Mouse (Mus musculus): ENCODE data around the gene Anp32b. TPM values are rescaled to one million over a fixed set of nuclear protein-coding genes. Genes with fewer than 3 reads are reported as not detected.
A peak's percentile ranks its signal among the peaks of the same experiment; 100 is the strongest.

Anp32b gene
- polyA plus RNA-seq, 2 experiments: 159 to 245 TPM

DNA sequence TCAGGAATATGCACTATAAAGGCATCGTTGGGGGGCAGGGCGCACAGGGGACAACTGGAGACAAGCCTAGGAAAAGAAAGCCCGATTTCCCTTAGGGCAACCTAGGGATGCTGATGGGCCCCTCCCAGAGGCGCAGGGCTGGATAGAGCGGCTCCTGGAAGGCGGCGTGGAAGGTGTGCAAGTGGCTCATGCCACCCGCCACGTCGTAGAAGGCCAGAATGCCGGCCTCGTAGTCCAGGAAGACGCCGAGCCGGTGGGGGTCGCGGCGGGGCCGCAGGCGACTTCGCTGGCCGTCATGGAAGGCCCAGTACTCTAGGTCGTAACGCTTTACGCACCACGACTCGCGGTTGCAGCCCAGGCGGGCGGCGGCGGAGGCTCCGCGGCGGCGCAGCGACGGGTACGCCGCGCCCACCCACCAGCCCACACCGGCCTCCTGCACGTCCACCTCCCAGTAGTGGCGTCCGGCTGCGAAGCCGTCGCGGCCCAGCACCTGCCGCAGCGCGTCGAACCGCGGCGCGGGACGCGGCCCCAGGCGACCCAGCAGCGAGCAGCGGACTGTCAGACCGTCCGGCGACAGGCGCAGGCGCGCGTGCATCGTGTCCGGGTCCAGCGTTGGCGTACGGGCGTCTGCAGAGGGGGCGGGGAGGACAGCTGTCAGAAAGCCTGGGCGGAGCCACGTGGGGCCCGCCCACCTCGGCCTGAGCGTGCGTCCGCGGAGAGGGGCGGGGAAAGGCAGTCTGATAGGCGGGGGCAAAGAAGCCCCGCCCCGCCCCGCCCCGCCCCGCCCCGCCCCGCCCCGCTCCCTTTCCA, 56.3 kb downstream of the Anp32b start:
- H3K27me3 ChIP-seq (ENCODE audit: control insufficient read depth, insufficient read depth, low read length): peaks cover 5% of the 10 kb centered on the region; the same call in 1 of the 2 replicates
- peak overlapping the region; percentile 94 for H3K4me2 ChIP-seq (replicated peaks; ENCODE audit: low read depth, low read length, severe bottlenecking)
- WGBS: 1% methylated on average over 70 of the region's 94 CpGs
- no peak overlapping the region for H3K27ac ChIP-seq (replicated peaks; ENCODE audit: low read depth, low read length)
- no peaks in the 10 kb centered on the region for H3K4me1 ChIP-seq (ENCODE audit: control insufficient read depth, insufficient read depth, low read length)
- peak; percentile 96 for ATAC-seq (ENCODE audit: low FRiP score, low read depth)
- peak; percentile 94 for DNase-seq (ENCODE audit: low spot score)
- H3K9me3 ChIP-seq (ENCODE audit: control insufficient read depth, low read length): no peaks in the 10 kb centered on the region
- TF ChIP-seq POLR2A (IDR thresholded peaks at IDR 0.05; ENCODE audit: borderline replicate concordance, extremely low read depth, insufficient read depth, insufficient read length): 0 out of 2 replicates have a peak, but pooled peaks have one; percentile 12
- peak overlapping the region; percentile 65 for H3K4me3 ChIP-seq (replicated peaks; ENCODE audit: low read length)
- peak overlapping the region; percentile 45 for H3K9ac ChIP-seq (ENCODE audit: low read depth, low read length, severe bottlenecking)
- H3K36me3 ChIP-seq (ENCODE audit: control insufficient read depth, insufficient read depth, low read length): peaks cover 22% of the 10 kb centered on the region

DNA sequence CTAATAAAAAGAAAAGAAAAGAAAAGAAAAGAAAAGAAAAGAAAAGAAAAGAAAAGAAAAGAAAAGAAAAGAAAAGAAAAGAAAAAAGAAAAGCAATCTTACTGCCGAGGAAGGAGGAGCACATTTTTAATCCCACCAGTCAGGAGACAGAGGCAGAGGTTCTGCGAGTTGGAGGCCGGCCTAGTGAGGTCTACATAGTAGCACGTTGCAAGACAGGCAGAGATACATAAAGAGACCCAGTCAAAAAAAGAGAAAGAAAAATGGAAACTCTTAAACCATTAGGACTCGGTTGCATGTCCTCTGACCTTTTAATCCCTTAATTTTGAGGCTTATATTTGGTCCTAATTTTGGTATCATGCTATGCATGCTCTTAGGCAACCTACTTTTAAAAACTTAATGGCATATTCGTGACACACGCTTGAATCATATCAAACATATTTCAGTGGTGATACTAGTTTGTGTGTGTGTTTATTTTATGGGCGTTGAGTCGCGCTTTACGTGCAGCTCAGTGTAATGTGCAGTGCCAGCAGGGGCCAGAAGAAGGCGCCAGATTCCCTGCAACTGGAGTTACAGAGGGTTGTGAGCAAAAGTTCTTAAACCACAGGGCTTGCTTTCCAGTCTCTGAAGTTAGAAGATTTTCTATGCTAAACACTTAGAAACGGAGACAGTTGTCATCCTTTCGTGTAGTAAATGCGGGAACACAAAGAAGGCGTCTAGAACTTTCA, 57.2 kb downstream of the Anp32b start:
- ATAC-seq (ENCODE audit: low FRiP score, low read depth) (0 out of 2 replicates have a peak, but pooled peaks have one; percentile 38), DNase-seq (ENCODE audit: low spot score) (peak; percentile 75)
- H3K4me2 ChIP-seq (replicated peaks; ENCODE audit: low read depth, low read length, severe bottlenecking): peak overlapping the region; percentile 94
- no peak overlapping the region for H3K9ac ChIP-seq (ENCODE audit: low read depth, low read length, severe bottlenecking)
- peak overlapping the region; percentile 65 for H3K4me3 ChIP-seq (replicated peaks; ENCODE audit: low read length)
- no peak for TF ChIP-seq POLR2A (IDR thresholded peaks at IDR 0.05; ENCODE audit: borderline replicate concordance, extremely low read depth, insufficient read depth, insufficient read length)
- H3K4me1 ChIP-seq (ENCODE audit: control insufficient read depth, insufficient read depth, low read length): no peaks in the 10 kb centered on the region
- H3K27ac ChIP-seq (replicated peaks; ENCODE audit: low read depth, low read length): no peak overlapping the region
- H3K27me3 ChIP-seq (ENCODE audit: control insufficient read depth, insufficient read depth, low read length): peaks cover 5% of the 10 kb centered on the region; the same call in 1 of the 2 replicates
- H3K36me3 ChIP-seq (ENCODE audit: control insufficient read depth, insufficient read depth, low read length): peaks cover 14% of the 10 kb centered on the region
- no peaks in the 10 kb centered on the region for H3K9me3 ChIP-seq (ENCODE audit: control insufficient read depth, low read length)
- WGBS: 10% methylated on average over 16 of the region's 16 CpGs

DNA sequence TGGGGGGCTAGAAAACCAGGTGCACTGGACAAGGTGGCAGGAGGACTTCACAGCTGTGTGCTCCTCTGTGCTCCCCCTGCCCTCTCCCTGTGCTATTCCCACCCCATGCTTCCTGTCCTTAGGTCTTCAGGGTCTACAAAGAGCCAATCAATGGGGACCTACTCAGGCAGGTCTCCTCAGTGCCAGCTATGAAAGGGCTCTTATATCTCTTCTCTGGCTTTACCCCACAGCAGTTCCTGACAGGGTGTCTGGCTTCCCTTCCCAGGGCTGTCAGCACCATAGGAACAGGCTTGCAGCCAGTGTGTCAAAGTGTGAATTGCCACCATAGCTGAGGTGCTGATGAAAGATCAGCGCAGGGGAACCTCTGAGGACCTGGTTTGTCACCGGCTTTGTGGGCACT, 69.8 kb downstream of the Anp32b start:
- Histone ChIP-seq H3K27me3 (ENCODE audit: control insufficient read depth, insufficient read depth, low read length) (no peaks in the 10 kb centered on the region), H3K4me1 (ENCODE audit: control insufficient read depth, insufficient read depth, low read length) (no peaks in the 10 kb centered on the region), H3K4me3 (replicated peaks; ENCODE audit: low read length) (no peak overlapping the region), H3K27ac (replicated peaks; ENCODE audit: low read depth, low read length) (no peak overlapping the region), H3K36me3 (ENCODE audit: control insufficient read depth, insufficient read depth, low read length) (no peaks in the 10 kb centered on the region), H3K9ac (ENCODE audit: low read depth, low read length, severe bottlenecking) (no peak overlapping the region), H3K4me2 (replicated peaks; ENCODE audit: low read depth, low read length, severe bottlenecking) (no peak overlapping the region), H3K9me3 (ENCODE audit: control insufficient read depth, low read length) (no peaks in the 10 kb centered on the region)
- TF ChIP-seq POLR2A (IDR thresholded peaks at IDR 0.05; ENCODE audit: borderline replicate concordance, extremely low read depth, insufficient read depth, insufficient read length): no peak
- no peak for DNase-seq (ENCODE audit: low spot score)
- ATAC-seq (ENCODE audit: low FRiP score, low read depth): no peak
- 86% methylated on average over 2 of the region's 2 CpGs for WGBS

GRCm38 (mm10) chr4:46521457-46521856, 70.8 kb downstream of the Anp32b start:
- WGBS: 76% methylated on average over 10 of the region's 10 CpGs
- no peak overlapping the region for H3K4me3 ChIP-seq (replicated peaks; ENCODE audit: low read length)
- H3K4me1 ChIP-seq (ENCODE audit: control insufficient read depth, insufficient read depth, low read length): no peaks in the 10 kb centered on the region
- TF ChIP-seq POLR2A (IDR thresholded peaks at IDR 0.05; ENCODE audit: borderline replicate concordance, extremely low read depth, insufficient read depth, insufficient read length): no peak
- ATAC-seq (ENCODE audit: low FRiP score, low read depth): no peak
- H3K9me3 ChIP-seq (ENCODE audit: control insufficient read depth, low read length): no peaks in the 10 kb centered on the region
- no peak overlapping the region for H3K4me2 ChIP-seq (replicated peaks; ENCODE audit: low read depth, low read length, severe bottlenecking)
- no peak overlapping the region for H3K27ac ChIP-seq (replicated peaks; ENCODE audit: low read depth, low read length)
- H3K36me3 ChIP-seq (ENCODE audit: control insufficient read depth, insufficient read depth, low read length): no peaks in the 10 kb centered on the region
- no peaks in the 10 kb centered on the region for H3K27me3 ChIP-seq (ENCODE audit: control insufficient read depth, insufficient read depth, low read length)
- H3K9ac ChIP-seq (ENCODE audit: low read depth, low read length, severe bottlenecking): no peak overlapping the region
- no peak for DNase-seq (ENCODE audit: low spot score)

Other genes with a start within 250 kb of the Anp32b start
- gene Foxe1, start 107.3 kb upstream of the Anp32b start, polyA plus RNA-seq (2012; rRNA removed): not detected in 2 replicates
- gene Foxe1, start 107.3 kb upstream of the Anp32b start, polyA plus RNA-seq (2014; fragmentation: Nextera tagmentation; extraction: Ambion mirVana): not detected in 2 replicates
- gene Trmo, start 61.5 kb upstream of the Anp32b start, polyA plus RNA-seq (2012; rRNA removed): 9.1 and 9.2 TPM in 2 replicates
- gene Trmo, start 61.5 kb upstream of the Anp32b start, polyA plus RNA-seq (2014; fragmentation: Nextera tagmentation; extraction: Ambion mirVana): 7.8 and 11.3 TPM in 2 replicates
- gene Hemgn, start 37.4 kb upstream of the Anp32b start, polyA plus RNA-seq (2012; rRNA removed): 0.41 and 0.60 TPM in 2 replicates
- gene Hemgn, start 37.4 kb upstream of the Anp32b start, polyA plus RNA-seq (2014; fragmentation: Nextera tagmentation; extraction: Ambion mirVana): 0.45 and 0.80 TPM in 2 replicates
- gene Nans, start 38.3 kb downstream of the Anp32b start, polyA plus RNA-seq (2012; rRNA removed): 75.9 and 82.4 TPM in 2 replicates
- gene Nans, start 38.3 kb downstream of the Anp32b start, polyA plus RNA-seq (2014; fragmentation: Nextera tagmentation; extraction: Ambion mirVana): 84.1 and 84.5 TPM in 2 replicates
- 1.6 and 2.5 TPM in 2 replicates for gene Trim14, start 85.2 kb downstream of the Anp32b start, polyA plus RNA-seq (2012; rRNA removed)
- gene Trim14, start 85.2 kb downstream of the Anp32b start, polyA plus RNA-seq (2014; fragmentation: Nextera tagmentation; extraction: Ambion mirVana): 2.6 and 3.3 TPM in 2 replicates
- gene Coro2a, start 151.3 kb downstream of the Anp32b start, polyA plus RNA-seq (2012; rRNA removed): 3.2 and 3.6 TPM in 2 replicates
- 2.2 and 2.4 TPM in 2 replicates for gene Coro2a, start 151.3 kb downstream of the Anp32b start, polyA plus RNA-seq (2014; fragmentation: Nextera tagmentation; extraction: Ambion mirVana)
- 2.1 and 2.3 TPM in 2 replicates for gene Tbc1d2, start 199.3 kb downstream of the Anp32b start, polyA plus RNA-seq (2012; rRNA removed)
- 1.5 and 1.9 TPM in 2 replicates for gene Tbc1d2, start 199.3 kb downstream of the Anp32b start, polyA plus RNA-seq (2014; fragmentation: Nextera tagmentation; extraction: Ambion mirVana)